Mouse (Mus musculus) stomach, postnatal 0 days (tissue): Measurements from ENCODE around the gene Ehd3.

Experiments used
- CTCF ChIP-seq: IDR thresholded peaks from 2 replicates; pipeline ENCODE4 v1.5.1; 2016; ENCODE audit warnings: antibody characterized with exemption, low read depth, mild to moderate bottlenecking, moderate library complexity
- EP300 ChIP-seq: optimal IDR thresholded peaks from 2 replicates; pipeline ENCODE3; 2016; ENCODE audit warnings: antibody characterized with exemption

GRCm38 (mm10) chr17:73830511-73830910 is 26.6 kb downstream of the Ehd3 start:
- TF ChIP-seq EP300 (no peak), CTCF (no peak)
